Mouse (Mus musculus) CD4-positive, CD25-positive, alpha-beta regulatory T cell, adult 4 months (primary cell): ENCODE results near the gene Pgr15l. TPM values are rescaled to one million over a fixed set of nuclear protein-coding genes. Genes with fewer than 3 reads are reported as not detected.

ENCODE experiments used
- ATAC-seq: one replicate; pipeline ENCODE4 v1.8.0; 2017
- polyA plus RNA-seq, 2 experiments: library from polyadenylated mRNA; unstranded; fragments of 100-300 nt; shearing (Covaris generic); gene quantifications; one replicate each; pipeline ENCODE4 v1.2.1; 2017

Pgr15l gene
- polyA plus RNA-seq, result not detected

DNA sequence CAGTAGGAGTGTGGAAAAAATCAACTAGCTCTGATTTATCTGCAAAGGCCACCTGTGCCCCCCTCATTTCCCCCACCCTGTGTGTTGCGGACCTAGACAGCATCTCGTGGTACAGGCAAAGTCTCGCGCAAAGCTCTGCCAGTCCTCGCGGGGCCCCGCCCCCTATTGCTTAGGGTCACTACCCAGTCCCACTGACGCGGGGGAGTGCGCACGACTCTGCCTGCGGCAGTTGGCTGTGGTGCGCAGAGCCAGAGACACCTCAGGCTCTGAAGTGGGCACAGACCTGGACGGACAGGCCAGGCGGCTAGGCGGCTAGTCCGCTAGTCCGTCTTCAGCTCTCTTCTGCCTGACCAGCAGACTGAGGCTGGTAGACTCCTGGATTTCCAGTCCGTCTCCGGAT lies at the start of gene Pgr15l:
Gene Pgr15l (plus strand): TSS at position 228 of the 400 bp plus-strand sequence.
- ATAC-seq, result no peak

DNA sequence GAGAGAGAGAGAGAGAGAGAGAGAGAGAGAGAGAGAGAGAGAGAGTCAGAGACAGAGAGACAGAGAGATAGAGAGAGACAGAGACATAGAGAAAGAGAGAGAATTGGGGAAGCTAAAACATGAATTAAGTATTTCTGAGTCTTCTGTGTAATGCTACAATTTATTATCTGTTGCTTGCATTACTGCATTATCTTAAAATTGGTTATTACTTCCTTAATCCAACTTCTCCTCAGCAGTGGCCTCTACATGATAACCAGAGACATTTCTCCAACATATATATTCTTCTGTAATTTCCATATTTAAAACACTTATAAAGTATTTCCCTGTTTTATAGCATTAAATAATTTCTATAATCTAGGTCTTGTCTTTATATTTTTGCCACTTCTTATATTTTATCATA lies 44.9 kb upstream of the Pgr15l start:
- no peak for ATAC-seq

GRCm38 (mm10) chrX:97069816-97070215 lies 2.6 kb upstream of the Pgr15l start:
- no peak for ATAC-seq
